Mouse (Mus musculus) forebrain, embryonic 16.5 days (tissue): Measurements from ENCODE around the gene Dpy19l3. TPM values are rescaled to one million over a fixed set of nuclear protein-coding genes. Genes with fewer than 3 reads are reported as not detected.
A peak's percentile ranks its signal among the peaks of the same experiment; 100 is the strongest.

Experiments used
- ATAC-seq: fragments of 200-750 bp; cut with Nextera tagmentation; 2 replicates; pipeline ENCODE4 v1.8.0; 2017; ENCODE audit warnings: mild to moderate bottlenecking, moderate library complexity
- H3K27ac ChIP-seq: fragments of 300-500 bp; sonication (generic); 2 replicates; pipeline ENCODE4 v1.5.1; 2014; ENCODE audit warnings: low read length, control low read depth
- H3K27me3 ChIP-seq: fragments of 300-500 bp; sonication (generic); replicated peaks from 2 replicates; pipeline ENCODE4 v1.6.1; 2014; ENCODE audit warnings: low read length; ENCODE audit not compliant: control insufficient read depth, insufficient read depth
- H3K36me3 ChIP-seq: fragments of 300-500 bp; sonication (generic); 2 replicates; pipeline ENCODE4 v1.6.1; 2014; ENCODE audit not compliant: control insufficient read depth, insufficient read depth
- H3K4me1 ChIP-seq: fragments of 300-500 bp; sonication (generic); replicated peaks from 2 replicates; pipeline ENCODE4 v1.6.1; 2014; ENCODE audit warnings: low read length; ENCODE audit not compliant: control insufficient read depth, insufficient read depth
- H3K4me2 ChIP-seq: fragments of 300-500 bp; sonication (generic); 2 replicates; pipeline ENCODE4 v1.6.1; 2014; ENCODE audit warnings: mild to moderate bottlenecking, low read length, control low read depth
- H3K4me3 ChIP-seq: fragments of 300-500 bp; sonication (generic); replicated peaks from 2 replicates; pipeline ENCODE4 v1.5.1; 2014; ENCODE audit warnings: mild to moderate bottlenecking, low read length, control low read depth
- H3K9ac ChIP-seq: fragments of 300-500 bp; sonication (generic); replicated peaks from 2 replicates; pipeline ENCODE4 v1.6.1; 2014; ENCODE audit warnings: low read depth, low read length, control low read depth
- H3K9me3 ChIP-seq: fragments of 300-500 bp; sonication (generic); 2 replicates; pipeline ENCODE4 v1.6.1; 2016; ENCODE audit warnings: low read length; ENCODE audit not compliant: control insufficient read depth
- WGBS: fragments of 180-500 bp; shearing (Covaris S2); extraction: QIAGEN DNeasy Blood & Tissue Kit; methylation state at CpG from one replicate; pipeline ENCODE4 v1.1.7; 2014; 5-methylcytosine and 5-hydroxymethylcytosine counted together
- polyA plus RNA-seq: library from polyadenylated mRNA; unstranded; fragments of >200 nt; fragmentation: Nextera tagmentation; extraction: Ambion mirVana; gene quantifications from 2 replicates; pipeline ENCODE4 v1.2.1, GENCODE M21; 2015

Dpy19l3 gene
- polyA plus RNA-seq, 1 experiment from 2014 or later: 56.0 TPM

DNA sequence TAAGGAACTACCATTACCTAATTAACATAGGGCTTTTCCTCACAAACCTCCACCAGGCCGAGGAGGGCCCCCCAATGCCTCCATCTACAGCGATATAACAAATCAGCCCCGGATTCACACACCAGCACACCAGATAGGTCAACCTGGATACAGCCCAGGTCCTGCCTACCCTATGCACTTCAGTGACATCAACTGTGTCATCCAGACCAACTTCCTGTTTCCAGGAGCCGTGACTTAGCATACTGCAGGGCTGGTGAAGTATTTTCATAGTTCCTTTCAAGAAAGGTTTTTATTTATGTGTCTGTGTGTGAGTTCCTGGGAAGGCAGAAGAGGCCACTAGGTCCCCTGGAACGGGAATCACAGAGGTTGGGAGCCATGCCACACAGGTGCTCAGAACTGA lies 43.9 kb downstream of the Dpy19l3 start:
- H3K4me1 ChIP-seq: no peaks in the 10 kb centered on the region
- WGBS: 92% methylated on average over 5 of the region's 5 CpGs
- no peaks in the 10 kb centered on the region for H3K9me3 ChIP-seq
- H3K4me3 ChIP-seq: no peak overlapping the region
- no peak overlapping the region for H3K4me2 ChIP-seq
- no peaks in the 10 kb centered on the region for H3K27me3 ChIP-seq
- no peak for ATAC-seq
- no peak overlapping the region for H3K27ac ChIP-seq
- no peak overlapping the region for H3K9ac ChIP-seq
- H3K36me3 ChIP-seq: peaks cover 11% of the 10 kb centered on the region

DNA sequence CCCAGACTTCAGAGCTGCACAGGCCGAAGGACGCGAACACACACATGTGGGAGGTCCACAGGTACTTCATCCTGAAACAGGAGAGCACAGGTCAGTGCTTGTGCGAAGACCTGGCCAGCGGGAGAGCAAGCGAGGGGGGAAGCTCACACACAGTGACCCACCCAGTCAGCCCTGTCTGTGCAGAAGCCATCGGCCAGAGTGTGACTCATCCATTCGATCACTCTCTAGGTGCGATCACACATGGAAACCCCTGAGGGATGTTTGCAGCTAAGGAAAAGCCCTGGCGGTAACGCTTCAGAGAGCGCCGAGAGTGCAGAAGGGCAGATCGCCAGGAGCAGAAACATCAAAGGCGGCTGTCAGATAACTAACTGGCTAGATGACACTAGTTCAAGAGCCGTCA lies 46.2 kb downstream of the Dpy19l3 start:
- Histone ChIP-seq H3K36me3 (peaks cover 9% of the 10 kb centered on the region; the same call in 1 of the 2 replicates), H3K27ac (no peak overlapping the region), H3K4me2 (no peak overlapping the region), H3K9ac (no peak overlapping the region), H3K4me1 (no peaks in the 10 kb centered on the region), H3K9me3 (no peaks in the 10 kb centered on the region), H3K27me3 (no peaks in the 10 kb centered on the region), H3K4me3 (no peak overlapping the region)
- 82% methylated on average over 16 of the region's 16 CpGs for WGBS
- no peak for ATAC-seq

DNA sequence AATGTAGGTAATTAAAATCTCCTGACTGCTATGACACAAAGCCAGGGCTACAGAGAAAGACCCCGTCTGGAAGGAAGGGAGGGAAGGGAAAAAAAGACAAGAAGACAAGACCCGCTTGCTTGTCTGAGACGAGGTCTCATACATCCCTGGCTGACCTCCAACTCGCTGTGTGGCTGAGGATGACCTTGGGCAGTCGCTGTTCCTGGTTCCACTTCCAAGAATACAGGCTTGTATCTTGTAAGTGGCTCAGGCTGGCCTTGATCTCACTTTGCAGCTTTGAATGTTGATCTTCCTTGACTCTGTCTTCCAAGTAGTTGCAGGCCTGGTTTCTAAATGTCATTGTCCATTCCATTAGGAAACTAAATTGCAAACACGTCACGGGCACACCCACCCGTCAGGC lies 55.2 kb downstream of the Dpy19l3 start:
- 83% methylated on average over 8 of the region's 8 CpGs for WGBS
- H3K4me1 ChIP-seq: no peaks in the 10 kb centered on the region
- H3K27me3 ChIP-seq: no peaks in the 10 kb centered on the region
- H3K9ac ChIP-seq: no peak overlapping the region
- H3K36me3 ChIP-seq: peaks cover 6% of the 10 kb centered on the region; the same call in 1 of the 2 replicates
- H3K4me3 ChIP-seq: no peak overlapping the region
- no peak for ATAC-seq
- H3K27ac ChIP-seq: no peak overlapping the region
- no peaks in the 10 kb centered on the region for H3K9me3 ChIP-seq
- no peak overlapping the region for H3K4me2 ChIP-seq

DNA sequence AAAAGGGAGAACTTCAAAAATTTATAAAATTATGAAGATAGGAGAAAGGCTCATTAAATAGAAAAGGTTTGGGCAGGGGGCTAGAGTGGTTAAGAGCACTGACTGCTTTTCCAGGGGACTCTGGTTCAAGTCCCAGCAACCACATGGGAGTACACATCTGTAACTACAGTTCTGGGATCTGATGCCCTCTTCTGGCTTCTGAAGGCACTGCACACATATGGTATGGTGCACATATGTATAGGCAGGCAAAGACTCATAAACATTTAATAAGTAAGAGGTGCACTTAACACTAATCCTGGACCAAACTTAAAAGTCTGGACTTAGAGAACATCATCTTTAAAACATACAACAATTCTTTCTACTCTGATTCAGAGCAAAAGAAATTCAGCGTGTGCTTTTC lies 56.2 kb downstream of the Dpy19l3 start:
- Histone ChIP-seq H3K36me3 (peaks cover 3% of the 10 kb centered on the region; the same call in 1 of the 2 replicates), H3K27ac (no peak overlapping the region), H3K9ac (no peak overlapping the region), H3K4me1 (no peaks in the 10 kb centered on the region), H3K4me2 (no peak overlapping the region), H3K9me3 (no peaks in the 10 kb centered on the region), H3K4me3 (no peak overlapping the region), H3K27me3 (no peaks in the 10 kb centered on the region)
- ATAC-seq: no peak
- 95% methylated on average over 1 of the region's 1 CpGs for WGBS

DNA sequence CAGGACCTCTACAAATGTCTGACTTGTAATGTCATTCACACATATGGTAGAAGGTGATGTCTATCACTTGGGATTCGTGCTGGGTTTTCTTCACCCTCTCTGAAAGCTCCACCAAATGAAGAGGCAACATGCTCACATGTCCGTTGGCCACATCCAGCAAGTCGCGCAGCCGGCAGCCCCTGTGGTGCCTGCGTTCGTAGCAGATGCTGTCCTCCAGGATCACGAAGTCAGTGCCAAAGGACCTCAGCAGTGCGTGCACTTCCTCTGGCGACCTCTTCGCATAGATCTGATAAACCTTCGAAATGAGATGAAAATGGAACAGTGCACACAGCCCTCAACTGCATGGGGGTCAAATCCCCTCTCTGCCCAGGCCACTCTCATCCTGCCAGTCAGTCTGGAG lies 61.6 kb downstream of the Dpy19l3 start:
- WGBS: 78% methylated on average over 12 of the region's 12 CpGs
- Histone ChIP-seq H3K4me1 (peaks cover 27% of the 10 kb centered on the region), H3K27me3 (no peaks in the 10 kb centered on the region), H3K4me3 (no peak overlapping the region), H3K9ac (no peak overlapping the region), H3K4me2 (no peak overlapping the region), H3K27ac (no peak overlapping the region), H3K9me3 (no peaks in the 10 kb centered on the region), H3K36me3 (peaks cover 5% of the 10 kb centered on the region; the same call in 1 of the 2 replicates)
- no peak for ATAC-seq

DNA sequence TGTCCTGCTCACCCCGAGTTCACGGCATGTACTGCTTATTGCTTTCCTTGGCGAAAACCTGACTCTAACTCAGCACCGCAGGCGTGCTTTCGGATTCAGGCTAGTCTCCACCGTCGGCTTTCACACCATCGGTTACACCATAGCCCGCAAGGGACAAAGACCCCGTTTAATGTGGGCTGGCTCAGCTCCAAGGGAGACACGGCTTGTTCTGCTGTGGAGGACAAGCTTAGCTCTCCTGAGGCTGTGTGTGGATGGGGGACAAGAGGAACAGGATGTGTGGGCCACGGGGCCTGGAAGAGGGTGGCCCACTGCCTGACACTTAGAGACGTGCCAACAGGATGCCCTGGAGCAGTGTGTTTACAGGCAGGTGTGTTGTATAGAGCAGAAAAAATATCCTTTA lies 62.1 kb downstream of the Dpy19l3 start:
- Histone ChIP-seq H3K9ac (peak overlapping the region; percentile 9; the same call in 1 of the 2 replicates), H3K9me3 (no peaks in the 10 kb centered on the region), H3K4me1 (peaks cover 32% of the 10 kb centered on the region), H3K4me2 (no peak overlapping the region), H3K4me3 (no peak overlapping the region), H3K27me3 (no peaks in the 10 kb centered on the region), H3K36me3 (peaks cover 5% of the 10 kb centered on the region; the same call in 1 of the 2 replicates), H3K27ac (no peak overlapping the region)
- ATAC-seq: peak; percentile 39
- WGBS: 28% methylated on average over 14 of the region's 14 CpGs

DNA sequence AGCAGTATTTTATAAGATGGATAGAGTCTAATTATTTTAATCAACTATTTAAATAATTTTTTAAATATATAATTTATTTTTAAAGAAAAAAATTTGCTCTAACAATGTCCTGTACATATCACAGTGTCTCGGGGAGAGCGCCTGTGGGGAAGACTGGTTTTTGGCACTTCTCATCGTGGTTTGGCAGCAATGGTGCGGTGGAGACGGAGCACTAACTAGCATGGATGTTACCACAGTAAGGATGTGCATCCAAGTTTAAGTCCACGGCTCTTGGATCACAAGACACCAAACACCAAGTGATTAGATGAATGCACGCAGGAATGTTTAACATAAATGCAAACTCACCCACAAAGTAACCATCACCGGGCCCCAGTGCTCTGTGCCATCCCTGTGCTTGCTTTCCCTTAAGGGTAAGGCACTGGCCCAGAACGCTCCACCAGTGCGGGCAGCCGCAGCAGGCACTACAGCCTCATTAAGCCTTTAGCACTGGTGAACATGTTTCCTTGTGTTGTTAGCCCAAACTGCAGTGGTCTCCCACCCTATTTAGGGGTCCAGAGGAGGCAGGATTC lies 65.4 kb downstream of the Dpy19l3 start:
- no peak overlapping the region for H3K4me3 ChIP-seq
- H3K9me3 ChIP-seq: no peaks in the 10 kb centered on the region
- WGBS: 49% methylated on average over 11 of the region's 11 CpGs
- no peak overlapping the region for H3K9ac ChIP-seq
- H3K36me3 ChIP-seq: peaks cover 5% of the 10 kb centered on the region; the same call in 1 of the 2 replicates
- peaks cover 40% of the 10 kb centered on the region for H3K4me1 ChIP-seq
- peak overlapping the region; percentile 24; the same call in 1 of the 2 replicates for H3K27ac ChIP-seq
- H3K4me2 ChIP-seq: no peak overlapping the region
- ATAC-seq: 0 out of 2 replicates have a peak, but pooled peaks have one; percentile 32
- H3K27me3 ChIP-seq: no peaks in the 10 kb centered on the region

DNA sequence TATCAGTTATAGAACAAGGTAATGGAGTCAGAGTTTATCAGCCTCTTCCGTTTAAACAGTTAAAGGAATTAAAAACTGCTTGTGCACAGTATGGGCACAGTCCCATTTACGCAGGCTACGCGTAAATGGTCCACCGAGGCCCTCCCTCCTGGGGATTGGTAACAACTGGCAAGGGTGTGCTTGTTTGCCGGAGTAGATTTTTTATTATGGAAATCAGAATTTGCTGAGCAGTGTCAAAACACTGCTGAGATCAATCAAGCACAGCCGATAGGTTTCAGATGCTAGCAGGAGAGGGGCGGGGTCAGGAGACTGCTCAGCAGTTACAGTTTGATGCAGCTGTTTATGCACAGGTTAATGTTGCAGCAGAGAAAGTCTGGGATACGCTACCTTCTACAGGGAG lies 66.0 kb downstream of the Dpy19l3 start:
- Histone ChIP-seq H3K9ac (no peak overlapping the region), H3K4me1 (peaks cover 45% of the 10 kb centered on the region)
- WGBS: 12% methylated on average over 9 of the region's 9 CpGs

DNA sequence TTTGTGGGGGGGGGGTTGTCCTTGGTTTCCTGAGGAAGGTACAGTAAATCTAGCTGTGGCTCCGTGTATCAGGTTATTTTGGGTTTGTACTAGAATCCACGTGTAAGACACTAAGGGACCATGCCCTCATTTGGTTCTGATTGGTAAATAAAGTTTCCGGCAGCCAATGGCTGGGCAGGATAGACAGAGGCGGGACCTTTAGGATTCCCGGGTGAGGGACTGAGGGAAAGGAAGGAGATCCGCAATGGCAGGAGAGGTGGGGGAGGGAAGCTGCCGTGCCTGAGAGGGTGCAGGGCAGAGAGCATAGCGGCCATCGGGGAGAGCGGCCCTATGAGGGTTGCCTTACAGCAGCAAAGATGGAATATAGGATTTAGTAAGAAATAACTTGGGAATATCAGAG lies 67.0 kb downstream of the Dpy19l3 start:
- Histone ChIP-seq H3K36me3 (peaks cover 5% of the 10 kb centered on the region; the same call in 1 of the 2 replicates), H3K4me1 (peaks cover 41% of the 10 kb centered on the region), H3K9ac (no peak overlapping the region), H3K27me3 (no peaks in the 10 kb centered on the region), H3K9me3 (no peaks in the 10 kb centered on the region), H3K4me2 (no peak overlapping the region), H3K4me3 (no peak overlapping the region), H3K27ac (no peak overlapping the region; the same call in 1 of the 2 replicates)
- 28% methylated on average over 10 of the region's 10 CpGs for WGBS
- no peak for ATAC-seq

More for the DNA sequence above, 66.0 kb downstream of the Dpy19l3 start:
- ATAC-seq: no peak
- H3K9me3 ChIP-seq: no peaks in the 10 kb centered on the region
- peaks cover 5% of the 10 kb centered on the region; the same call in 1 of the 2 replicates for H3K36me3 ChIP-seq
- H3K27ac ChIP-seq: no peak overlapping the region
- H3K4me2 ChIP-seq: no peak overlapping the region
- H3K4me3 ChIP-seq: no peak overlapping the region
- no peaks in the 10 kb centered on the region for H3K27me3 ChIP-seq
